Mouse (Mus musculus) forebrain, embryonic 16.5 days (tissue): ENCODE measurements around the gene Slc25a10. TPM values are rescaled to one million over a fixed set of nuclear protein-coding genes. Genes with fewer than 3 reads are reported as not detected.

Experiments
- ATAC-seq: fragments of 200-750 bp; cut with Nextera tagmentation; 2 replicates; pipeline ENCODE4 v1.8.0; 2017; ENCODE audit warnings: mild to moderate bottlenecking, moderate library complexity
- H3K27ac ChIP-seq: fragments of 300-500 bp; sonication (generic); 2 replicates; pipeline ENCODE4 v1.5.1; 2014; ENCODE audit warnings: low read length, control low read depth
- H3K27me3 ChIP-seq: fragments of 300-500 bp; sonication (generic); replicated peaks from 2 replicates; pipeline ENCODE4 v1.6.1; 2014; ENCODE audit warnings: low read length; ENCODE audit not compliant: control insufficient read depth, insufficient read depth
- H3K36me3 ChIP-seq: fragments of 300-500 bp; sonication (generic); 2 replicates; pipeline ENCODE4 v1.6.1; 2014; ENCODE audit not compliant: control insufficient read depth, insufficient read depth
- H3K4me1 ChIP-seq: fragments of 300-500 bp; sonication (generic); replicated peaks from 2 replicates; pipeline ENCODE4 v1.6.1; 2014; ENCODE audit warnings: low read length; ENCODE audit not compliant: control insufficient read depth, insufficient read depth
- H3K4me2 ChIP-seq: fragments of 300-500 bp; sonication (generic); 2 replicates; pipeline ENCODE4 v1.6.1; 2014; ENCODE audit warnings: mild to moderate bottlenecking, low read length, control low read depth
- H3K4me3 ChIP-seq: fragments of 300-500 bp; sonication (generic); replicated peaks from 2 replicates; pipeline ENCODE4 v1.5.1; 2014; ENCODE audit warnings: mild to moderate bottlenecking, low read length, control low read depth
- H3K9ac ChIP-seq: fragments of 300-500 bp; sonication (generic); replicated peaks from 2 replicates; pipeline ENCODE4 v1.6.1; 2014; ENCODE audit warnings: low read depth, low read length, control low read depth
- H3K9me3 ChIP-seq: fragments of 300-500 bp; sonication (generic); 2 replicates; pipeline ENCODE4 v1.6.1; 2016; ENCODE audit warnings: low read length; ENCODE audit not compliant: control insufficient read depth
- WGBS: fragments of 180-500 bp; shearing (Covaris S2); extraction: QIAGEN DNeasy Blood & Tissue Kit; methylation state at CpG from one replicate; pipeline ENCODE4 v1.1.7; 2014; 5-methylcytosine and 5-hydroxymethylcytosine counted together
- polyA plus RNA-seq: library from polyadenylated mRNA; unstranded; fragments of >200 nt; fragmentation: Nextera tagmentation; extraction: Ambion mirVana; gene quantifications from 2 replicates; pipeline ENCODE4 v1.2.1, GENCODE M21; 2015

Slc25a10 gene
- polyA plus RNA-seq, 1 experiment from 2014 or later: 26.5 TPM

- Histone ChIP-seq H3K27ac (peak overlapping the region; percentile 68), H3K27me3 (no peaks in the 10 kb centered on the region), H3K4me2 (peak overlapping the region; percentile 92), H3K9ac (peak overlapping the region; percentile 77), H3K36me3 (peaks cover 3% of the 10 kb centered on the region; the same call in 1 of the 2 replicates), H3K9me3 (no peaks in the 10 kb centered on the region), H3K4me3 (peak overlapping the region; percentile 90), H3K4me1 (peaks cover 27% of the 10 kb centered on the region)
- peak; percentile 20 for ATAC-seq
- WGBS: under 1% methylated on average over 48 of the region's 48 CpGs
These were observed 611 bp downstream of the Slc25a10 start for GRCm38 (mm10) chr11:120492024-120492877.

- Histone ChIP-seq H3K36me3 (0 out of 2 replicates have a peak, but pooled peaks cover 2% of the 10 kb centered on the region), H3K9me3 (no peaks in the 10 kb centered on the region), H3K4me2 (peak overlapping the region; percentile 92), H3K27me3 (no peaks in the 10 kb centered on the region), H3K4me1 (peaks cover 27% of the 10 kb centered on the region), H3K4me3 (peak overlapping the region; percentile 90), H3K27ac (peak overlapping the region; percentile 45; the same call in 1 of the 2 replicates), H3K9ac (peak overlapping the region; percentile 77)
- WGBS: 20% methylated on average over 3 of the region's 3 CpGs
- ATAC-seq: no peak
These were observed 1.2 kb downstream of the Slc25a10 start for GRCm38 (mm10) chr11:120492878-120493203.

GRCm38 (mm10) chr11:120493351-120493750, 1.7 kb downstream of the Slc25a10 start:
- Histone ChIP-seq H3K4me2 (peak overlapping the region; percentile 92), H3K36me3 (0 out of 2 replicates have a peak, but pooled peaks cover 2% of the 10 kb centered on the region), H3K27ac (no peak overlapping the region; the same call in 1 of the 2 replicates), H3K9me3 (no peaks in the 10 kb centered on the region), H3K4me1 (peaks cover 27% of the 10 kb centered on the region), H3K4me3 (peak overlapping the region; percentile 90), H3K27me3 (no peaks in the 10 kb centered on the region), H3K9ac (peak overlapping the region; percentile 77)
- 38% methylated on average over 3 of the region's 3 CpGs for WGBS
- no peak for ATAC-seq

- no peak for ATAC-seq
- Histone ChIP-seq H3K4me1 (peaks cover 27% of the 10 kb centered on the region), H3K9me3 (no peaks in the 10 kb centered on the region), H3K4me2 (no peak overlapping the region), H3K27ac (no peak overlapping the region), H3K9ac (no peak overlapping the region; the same call in 1 of the 2 replicates), H3K27me3 (no peaks in the 10 kb centered on the region), H3K4me3 (no peak overlapping the region), H3K36me3 (0 out of 2 replicates have a peak, but pooled peaks cover 4% of the 10 kb centered on the region)
- 88% methylated on average over 3 of the region's 3 CpGs for WGBS
These were observed 2.3 kb downstream of the Slc25a10 start for GRCm38 (mm10) chr11:120493911-120494310.

GRCm38 (mm10) chr11:120497436-120497835, 5.8 kb downstream of the Slc25a10 start:
- H3K9ac ChIP-seq: no peak overlapping the region
- no peak for ATAC-seq
- no peak overlapping the region for H3K27ac ChIP-seq
- 91% methylated on average over 3 of the region's 3 CpGs for WGBS
- H3K9me3 ChIP-seq: no peaks in the 10 kb centered on the region
- no peak overlapping the region for H3K4me2 ChIP-seq
- peaks cover 12% of the 10 kb centered on the region for H3K4me1 ChIP-seq
- no peaks in the 10 kb centered on the region for H3K27me3 ChIP-seq
- H3K4me3 ChIP-seq: no peak overlapping the region
- H3K36me3 ChIP-seq: 0 out of 2 replicates have a peak, but pooled peaks cover 4% of the 10 kb centered on the region

- no peaks in the 10 kb centered on the region for H3K9me3 ChIP-seq
- 0 out of 2 replicates have a peak, but pooled peaks cover 4% of the 10 kb centered on the region for H3K36me3 ChIP-seq
- H3K9ac ChIP-seq: no peak overlapping the region
- no peak overlapping the region for H3K4me2 ChIP-seq
- 89% methylated on average over 12 of the region's 12 CpGs for WGBS
- H3K27ac ChIP-seq: no peak overlapping the region
- H3K4me3 ChIP-seq: no peak overlapping the region
- H3K27me3 ChIP-seq: no peaks in the 10 kb centered on the region
- H3K4me1 ChIP-seq: peaks cover 4% of the 10 kb centered on the region
- no peak for ATAC-seq
These were observed 6.6 kb downstream of the Slc25a10 start for GRCm38 (mm10) chr11:120498226-120498625.

- Histone ChIP-seq H3K9ac (no peak overlapping the region), H3K4me3 (no peak overlapping the region), H3K4me1 (no peaks in the 10 kb centered on the region), H3K27me3 (no peaks in the 10 kb centered on the region), H3K36me3 (0 out of 2 replicates have a peak, but pooled peaks cover 4% of the 10 kb centered on the region), H3K4me2 (no peak overlapping the region), H3K27ac (no peak overlapping the region), H3K9me3 (no peaks in the 10 kb centered on the region)
- 97% methylated on average over 5 of the region's 5 CpGs for WGBS
- ATAC-seq: no peak
These were observed 7.3 kb downstream of the Slc25a10 start for GRCm38 (mm10) chr11:120498891-120499290.

GRCm38 (mm10) chr11:120499894-120500293, 8.3 kb downstream of the Slc25a10 start:
- no peak overlapping the region for H3K4me2 ChIP-seq
- H3K36me3 ChIP-seq: 0 out of 2 replicates have a peak, but pooled peaks cover 4% of the 10 kb centered on the region
- ATAC-seq: no peak
- H3K4me3 ChIP-seq: no peak overlapping the region
- H3K27ac ChIP-seq: no peak overlapping the region
- H3K9ac ChIP-seq: no peak overlapping the region
- WGBS: 85% methylated on average over 6 of the region's 6 CpGs
- H3K9me3 ChIP-seq: no peaks in the 10 kb centered on the region
- no peaks in the 10 kb centered on the region for H3K4me1 ChIP-seq
- no peaks in the 10 kb centered on the region for H3K27me3 ChIP-seq

- no peak overlapping the region for H3K4me2 ChIP-seq
- H3K4me3 ChIP-seq: no peak overlapping the region
- 24% methylated on average over 3 of the region's 3 CpGs for whole genome bisulfite sequencing
- H3K27me3 ChIP-seq: no peaks in the 10 kb centered on the region
- H3K9ac ChIP-seq: no peak overlapping the region
- no peaks in the 10 kb centered on the region for H3K9me3 ChIP-seq
- H3K27ac ChIP-seq: no peak overlapping the region
- H3K36me3 ChIP-seq: 0 out of 2 replicates have a peak, but pooled peaks cover 4% of the 10 kb centered on the region
- no peaks in the 10 kb centered on the region for H3K4me1 ChIP-seq
- no peak for ATAC-seq
These were observed 8.7 kb downstream of the Slc25a10 start for GRCm38 (mm10) chr11:120500357-120500756.
